Mouse (Mus musculus) heart, embryonic 15.5 days (tissue): ENCODE results near the gene Pfdn5. TPM values are rescaled to one million over a fixed set of nuclear protein-coding genes. Genes with fewer than 3 reads are reported as not detected.

Experiments
- ATAC-seq: fragments of 200-750 bp; cut with Nextera tagmentation; replicated peaks from 2 replicates; pipeline ENCODE4 v1.8.0; 2017; ENCODE audit warnings: low read depth, moderate TSS enrichment; ENCODE audit not compliant: insufficient number of reproducible peaks, insufficient read depth, low FRiP score
- H3K27ac ChIP-seq: fragments of 300-500 bp; sonication (generic); 2 replicates; pipeline ENCODE4 v1.5.1; 2015; ENCODE audit warnings: mild to moderate bottlenecking, inconsistent platforms
- H3K27me3 ChIP-seq: fragments of 300-500 bp; sonication (generic); 2 replicates; pipeline ENCODE4 v1.6.1; 2015; ENCODE audit warnings: inconsistent platforms
- H3K36me3 ChIP-seq: fragments of 300-500 bp; sonication (generic); 2 replicates; pipeline ENCODE4 v1.6.1; 2015; ENCODE audit warnings: mild to moderate bottlenecking, inconsistent platforms
- H3K4me1 ChIP-seq: fragments of 300-500 bp; sonication (generic); replicated peaks from 2 replicates; pipeline ENCODE4 v1.6.1; 2015; ENCODE audit warnings: inconsistent platforms
- H3K4me2 ChIP-seq: fragments of 300-500 bp; sonication (generic); 2 replicates; pipeline ENCODE4 v1.6.1; 2015; ENCODE audit warnings: inconsistent platforms, mild to moderate bottlenecking, moderate library complexity
- H3K4me3 ChIP-seq: fragments of 300-500 bp; sonication (generic); 2 replicates; pipeline ENCODE4 v1.5.1; 2015; ENCODE audit warnings: mild to moderate bottlenecking, inconsistent platforms
- H3K9ac ChIP-seq: fragments of 300-500 bp; sonication (generic); 2 replicates; pipeline ENCODE4 v1.6.1; 2015; ENCODE audit warnings: mild to moderate bottlenecking, inconsistent platforms
- H3K9me3 ChIP-seq: fragments of 300-500 bp; sonication (generic); replicated peaks from 2 replicates; pipeline ENCODE4 v1.6.1; 2016; ENCODE audit warnings: inconsistent platforms
- WGBS: fragments of 180-500 bp; shearing (Covaris S2); methylation state at CpG from one replicate; pipeline ENCODE4 v1.1.7; 2015; ENCODE audit warnings: mixed read lengths; 5-methylcytosine and 5-hydroxymethylcytosine counted together
- polyA plus RNA-seq: library from polyadenylated mRNA; unstranded; fragments of >200 nt; fragmentation: Nextera tagmentation; extraction: Ambion mirVana; gene quantifications from 2 replicates; pipeline ENCODE4 v1.2.1, GENCODE M21; 2015

Gene Pfdn5
- polyA plus RNA-seq, 1 experiment from 2014 or later = 296 TPM

DNA sequence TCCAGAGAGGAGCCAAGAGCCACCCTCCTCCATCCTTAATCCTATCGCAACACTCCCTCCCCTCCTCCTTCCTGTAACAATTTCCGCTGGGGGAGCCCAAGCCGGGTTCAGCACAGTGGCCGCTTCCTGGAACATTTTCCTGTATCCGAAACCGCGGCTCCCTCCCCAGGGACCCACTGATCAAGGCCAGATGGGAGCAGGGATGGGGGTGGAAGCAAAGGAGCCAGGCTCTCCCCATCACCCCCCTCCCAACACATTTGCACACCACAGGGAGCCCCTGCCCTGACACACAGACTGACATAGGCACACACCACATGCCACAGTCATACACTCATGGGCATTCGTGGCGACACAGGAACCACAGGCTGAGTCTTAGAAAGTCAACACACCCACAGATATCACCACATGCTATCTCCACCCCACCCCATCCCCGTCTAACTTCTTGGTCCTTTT lies 51.9 kb downstream of the Pfdn5 start:
- Histone ChIP-seq H3K27ac (peak overlapping the region; percentile 82), H3K9ac (no peak overlapping the region), H3K4me1 (peaks cover 18% of the 10 kb centered on the region), H3K9me3 (no peaks in the 10 kb centered on the region), H3K4me3 (peak overlapping the region; percentile 75; the same call in 1 of the 2 replicates), H3K36me3 (no peaks in the 10 kb centered on the region), H3K27me3 (peaks cover 3% of the 10 kb centered on the region; the same call in 1 of the 2 replicates), H3K4me2 (peak overlapping the region; percentile 99)
- 7% methylated on average over 10 of the region's 10 CpGs for WGBS
- ATAC-seq = peak; percentile 41

Other genes with a start within 250 kb of the Pfdn5 start
- 30.9 and 31.0 TPM in 2 replicates for gene Tns2, start 225.7 kb upstream of the Pfdn5 start, polyA plus RNA-seq
- 16.0 and 22.4 TPM in 2 replicates for gene Spryd3, start 189.9 kb upstream of the Pfdn5 start, polyA plus RNA-seq
- 9.5 and 10.2 TPM in 2 replicates for gene Igfbp6, start 181.8 kb upstream of the Pfdn5 start, polyA plus RNA-seq
- gene Soat2, start 175.6 kb upstream of the Pfdn5 start, polyA plus RNA-seq = 0.23 and 0.63 TPM in 2 replicates
- gene Zfp740, start 122.9 kb upstream of the Pfdn5 start, polyA plus RNA-seq = 25.8 and 34.3 TPM in 2 replicates
- 31.1 and 47.9 TPM in 2 replicates for gene Csad, start 121.4 kb upstream of the Pfdn5 start, polyA plus RNA-seq
- gene Itgb7, start 94.2 kb upstream of the Pfdn5 start, polyA plus RNA-seq = 1.7 and 8.9 TPM in 2 replicates
- gene Rarg, start 68.6 kb upstream of the Pfdn5 start, polyA plus RNA-seq = 7.9 and 15.8 TPM in 2 replicates
- gene Gm9918, start 55.6 kb upstream of the Pfdn5 start, polyA plus RNA-seq = not detected in 2 replicates
- gene Mfsd5, start 46.7 kb upstream of the Pfdn5 start, polyA plus RNA-seq = 39.3 and 47.4 TPM in 2 replicates
- gene Espl1, start 29.9 kb upstream of the Pfdn5 start, polyA plus RNA-seq = 14.7 and 20.0 TPM in 2 replicates
- gene Myg1, start 5.6 kb downstream of the Pfdn5 start, polyA plus RNA-seq = 47.9 and 69.2 TPM in 2 replicates
- gene Aaas, start 24.7 kb downstream of the Pfdn5 start, polyA plus RNA-seq = 39.1 and 52.4 TPM in 2 replicates
- gene Sp7, start 41.1 kb downstream of the Pfdn5 start, polyA plus RNA-seq = 0.15 and 0.22 TPM in 2 replicates
- gene Sp1, start 80.0 kb downstream of the Pfdn5 start, polyA plus RNA-seq = 4.7 and 5.0 TPM in 2 replicates
- 4.9 and 5.7 TPM in 2 replicates for gene Amhr2, start 119.3 kb downstream of the Pfdn5 start, polyA plus RNA-seq
- gene Prr13, start 132.9 kb downstream of the Pfdn5 start, polyA plus RNA-seq = 87.9 and 91.2 TPM in 2 replicates
- gene Pcbp2, start 144.4 kb downstream of the Pfdn5 start, polyA plus RNA-seq = 130 and 139 TPM in 2 replicates
- 2.0 and 2.6 TPM in 2 replicates for gene Gm10337, start 177.6 kb downstream of the Pfdn5 start, polyA plus RNA-seq
- 9.8 and 13.1 TPM in 2 replicates for gene Map3k12, start 190.9 kb downstream of the Pfdn5 start, polyA plus RNA-seq
- 78.3 and 87.9 TPM in 2 replicates for gene Tarbp2, start 192.1 kb downstream of the Pfdn5 start, polyA plus RNA-seq
- 2.3 and 2.4 TPM in 2 replicates for gene Npff, start 198.8 kb downstream of the Pfdn5 start, polyA plus RNA-seq